Comparison of ENCODE assay signal across 10 mouse cellular contexts in genomic region chr13:34084026-34084750, GRCm38 (mm10). TPM values are rescaled to one million over a fixed set of nuclear protein-coding genes. Genes with fewer than 3 reads are reported as not detected.
DNase-seq lines count a peak whose midpoint lies in the region; ATAC-seq and TF ChIP-seq lines count a peak whose summit lies in the region.
"Had no signal": no experiment of that assay in that cellular context is flagged by ENCODE, and none has a peak within 500 bp of the region (broad histone marks: within the 10 kb centered on the region; RNA-seq: fewer than 3 reads in every experiment).

No protein-coding gene starts in this region.

- H3K27ac ChIP-seq in layer of hippocampus, adult 2 months: peak overlapping the region; percentile 81
- peak overlapping the region; percentile 88 for H3K27ac ChIP-seq in brown adipose tissue, adult 24 weeks (replicated peaks; ENCODE audit: low read depth, low read length)
- 0 out of 2 replicates have a peak overlapping the region, but pooled peaks have one; percentile 45 for H3K27ac ChIP-seq in lung, embryonic 15.5 days
- H3K27ac ChIP-seq in forebrain, embryonic 11.5 days (ENCODE audit: low read depth, low read length): no peak overlapping the region
- H3K27ac ChIP-seq: hindbrain, embryonic 13.5 days; macrophage had no signal

- no peaks in the 10 kb centered on the region for H3K36me3 ChIP-seq in lung, embryonic 15.5 days
- no peaks in the 10 kb centered on the region for H3K36me3 ChIP-seq in forebrain, embryonic 11.5 days (ENCODE audit: control insufficient read depth, insufficient read depth, low read length)
- H3K36me3 ChIP-seq: hindbrain, embryonic 13.5 days had no signal

- H3K9ac ChIP-seq in lung, embryonic 15.5 days: no peak overlapping the region
- no peak overlapping the region for H3K9ac ChIP-seq in forebrain, embryonic 11.5 days (ENCODE audit: low read length)
- H3K9ac ChIP-seq: hindbrain, embryonic 13.5 days had no signal

- no peaks in the 10 kb centered on the region for H3K27me3 ChIP-seq in lung, embryonic 15.5 days
- no peaks in the 10 kb centered on the region for H3K27me3 ChIP-seq in forebrain, embryonic 11.5 days (ENCODE audit: control insufficient read depth, insufficient read depth, low read length)
- H3K27me3 ChIP-seq: hindbrain, embryonic 13.5 days had no signal

- H3K4me2 ChIP-seq in lung, embryonic 15.5 days: 0 out of 2 replicates have a peak overlapping the region, but pooled peaks have one; percentile 0
- H3K4me2 ChIP-seq in forebrain, embryonic 11.5 days (ENCODE audit: low read depth, low read length, severe bottlenecking): no peak overlapping the region
- H3K4me2 ChIP-seq: hindbrain, embryonic 13.5 days had no signal

- H3K9me3 ChIP-seq in lung, embryonic 15.5 days: no peaks in the 10 kb centered on the region
- no peaks in the 10 kb centered on the region for H3K9me3 ChIP-seq in forebrain, embryonic 11.5 days (ENCODE audit: control insufficient read depth, low read length)
- H3K9me3 ChIP-seq: hindbrain, embryonic 13.5 days had no signal

- H3K4me3 ChIP-seq in layer of hippocampus, adult 2 months: no peak overlapping the region
- H3K4me3 ChIP-seq in brown adipose tissue, adult 24 weeks (ENCODE audit: insufficient read depth, low read depth, low read length): no peak overlapping the region
- H3K4me3 ChIP-seq in lung, embryonic 15.5 days: no peak overlapping the region
- no peak overlapping the region for H3K4me3 ChIP-seq in forebrain, embryonic 11.5 days (ENCODE audit: low read depth, low read length)
- H3K4me3 ChIP-seq: hindbrain, embryonic 13.5 days had no signal

- ATAC-seq in lung, embryonic 15.5 days (ENCODE audit: borderline replicate concordance, extremely low read depth, low FRiP score, low TSS enrichment): no peak
- ATAC-seq in forebrain, embryonic 11.5 days (replicated peaks; ENCODE audit: low FRiP score): no peak

- peaks cover 9% of the 10 kb centered on the region for H3K4me1 ChIP-seq in brown adipose tissue, adult 24 weeks (ENCODE audit: control insufficient read depth, insufficient read depth, insufficient read length, low read length)
- H3K4me1 ChIP-seq in lung, embryonic 15.5 days: peaks cover 25% of the 10 kb centered on the region
- 0 out of 2 replicates have a peak, but pooled peaks cover 3% of the 10 kb centered on the region for H3K4me1 ChIP-seq in forebrain, embryonic 11.5 days (replicated peaks; ENCODE audit: control insufficient read depth, insufficient read depth, low read length)

- WGBS in lung, embryonic 15.5 days: 37% methylated on average over 9 of the region's 9 CpGs
- 78% methylated on average over 9 of the region's 9 CpGs for WGBS in forebrain, embryonic 11.5 days

- peak; percentile 53 for DNase-seq in adrenal gland, postnatal 14 days
- no peak for DNase-seq in adrenal gland, postnatal 4 days (ENCODE audit: low spot score in 2 of 2)
- no peak for DNase-seq in layer of hippocampus, adult 2 months (ENCODE audit: low spot score in 2 of 2)
- DNase-seq in layer of hippocampus, adult 11-12 months (ENCODE audit: low spot score): no peak
- no peak for DNase-seq in forebrain, embryonic 11.5 days (ENCODE audit: low spot score)
- no peak for DNase-seq in spleen, adult 18-20 months

- TF ChIP-seq CTCF in layer of hippocampus, adult 2 months (conservative IDR thresholded peaks at IDR 0.05): no peak

RNA-seq across cellular contexts. Expression of gene Tubb2a, which starts 6.4 kb away (rescaled TPM):
- 46.1 and 59.9 TPM in 2 replicates for total RNA-seq in adrenal gland, postnatal 14 days (2021)
- total RNA-seq in adrenal gland, postnatal 4 days (2021): 100 to 1,000 TPM in 1 of 2 experiments, 10 to 100 TPM in 1; 98.3 to 122 TPM
- total RNA-seq in layer of hippocampus, adult 2 months (2021): 1,000 to 10,000 TPM in 1 of 2 experiments, 100 to 1,000 TPM in 1; 962 to 1,047 TPM
- polyA plus RNA-seq in brown adipose tissue, adult 24 weeks (2012; ENCODE audit: insufficient read depth, insufficient read length, missing spikeins): 21.2 and 76.9 TPM in 2 replicates
- 180 and 197 TPM in 2 replicates for polyA plus RNA-seq in lung, embryonic 15.5 days (2015; fragmentation: Nextera tagmentation; extraction: Ambion mirVana)
- polyA plus RNA-seq in forebrain, embryonic 11.5 days (2014; fragmentation: Nextera tagmentation; extraction: Ambion mirVana): 185 and 229 TPM in 2 replicates

RNA-seq across cellular contexts. Expression of gene Tubb2b, which starts 46.1 kb away (rescaled TPM):
- total RNA-seq in adrenal gland, postnatal 14 days (2021): 5.5 and 22.5 TPM in 2 replicates
- total RNA-seq in adrenal gland, postnatal 4 days (2021): 100 to 1,000 TPM in 1 of 2 experiments, 10 to 100 TPM in 1; 59.8 to 108 TPM
- 100 to 1,000 TPM; 227 to 233 TPM for total RNA-seq in layer of hippocampus, adult 2 months (2021)
- 1.0 and 1.7 TPM in 2 replicates for polyA plus RNA-seq in brown adipose tissue, adult 24 weeks (2012; ENCODE audit: insufficient read depth, insufficient read length, missing spikeins)
- 18.0 and 19.7 TPM in 2 replicates for polyA plus RNA-seq in lung, embryonic 15.5 days (2015; fragmentation: Nextera tagmentation; extraction: Ambion mirVana)
- polyA plus RNA-seq in forebrain, embryonic 11.5 days (2014; fragmentation: Nextera tagmentation; extraction: Ambion mirVana): 232 and 287 TPM in 2 replicates

RNA-seq across cellular contexts. Expression of gene Bphl, which starts 46.8 kb away (rescaled TPM):
- 57.7 and 79.8 TPM in 2 replicates for total RNA-seq in adrenal gland, postnatal 14 days (2021)
- total RNA-seq in adrenal gland, postnatal 4 days (2021): 10 to 100 TPM; 86.7 to 92.3 TPM
- total RNA-seq in layer of hippocampus, adult 2 months (2021): 10 to 100 TPM; 50.8 to 51.9 TPM
- polyA plus RNA-seq in brown adipose tissue, adult 24 weeks (2012; ENCODE audit: insufficient read depth, insufficient read length, missing spikeins): 97.8 and 143 TPM in 2 replicates
- polyA plus RNA-seq in lung, embryonic 15.5 days (2015; fragmentation: Nextera tagmentation; extraction: Ambion mirVana): 57.3 and 59.0 TPM in 2 replicates
- polyA plus RNA-seq in forebrain, embryonic 11.5 days (2014; fragmentation: Nextera tagmentation; extraction: Ambion mirVana): 33.3 and 33.8 TPM in 2 replicates

Comparison
In these comparisons a context has a peak if more than half of its experiments do, and no peak if none do; other contexts are left out.
1. RNA of gene Tubb2a, which starts 6.4 kb away (total RNA-seq): 962 to 1,047 TPM in layer of hippocampus, adult 2 months; 98.3 to 122 TPM in adrenal gland, postnatal 4 days and 46.1 to 59.9 TPM in adrenal gland, postnatal 14 days; every median in the first group is over 4 times any median in the second.